Mouse (Mus musculus) spleen, adult 18-20 months (tissue): Measurements from ENCODE around the gene Mcm2.

Experiments
- DNase-seq, 2 experiments: peaks; one replicate each; pipeline ENCODE4 v3.0.0; 2022; ENCODE audit warnings: mixed read lengths in 2 of 2

Mcm2 gene

GRCm38 (mm10) chr6:88898534-88899048, at the start of gene Mcm2:
Mcm2 (minus strand) TSS chr6:88898780.
- peak; percentile 94 to 98 for DNase-seq

GRCm38 (mm10) chr6:88947771-88948170, 49.2 kb upstream of the Mcm2 start:
- DNase-seq: no peak

GRCm38 (mm10) chr6:88946442-88946841, 47.9 kb upstream of the Mcm2 start:
- DNase-seq: no peak

- DNase-seq: no peak
These were observed 45.1 kb upstream of the Mcm2 start for GRCm38 (mm10) chr6:88943666-88944065.

- DNase-seq: no peak
These were observed 44.0 kb upstream of the Mcm2 start for GRCm38 (mm10) chr6:88942595-88942994.

- no peak for DNase-seq
These were observed 43.0 kb upstream of the Mcm2 start for GRCm38 (mm10) chr6:88941628-88942027.

- peak in 1 of 2 experiments; percentile 24 for DNase-seq
These were observed 41.7 kb upstream of the Mcm2 start for GRCm38 (mm10) chr6:88940090-88940916.

GRCm38 (mm10) chr6:88939281-88940089, 40.9 kb upstream of the Mcm2 start:
- DNase-seq: no peak

- DNase-seq: no peak
These were observed 40.1 kb upstream of the Mcm2 start for GRCm38 (mm10) chr6:88938664-88939055.

- DNase-seq: no peak
These were observed 39.5 kb upstream of the Mcm2 start for GRCm38 (mm10) chr6:88937971-88938663.

GRCm38 (mm10) chr6:88937214-88937549, 38.6 kb upstream of the Mcm2 start:
- no peak for DNase-seq

- no peak for DNase-seq
These were observed 38.0 kb upstream of the Mcm2 start for GRCm38 (mm10) chr6:88936342-88937213.

- DNase-seq: peak in 1 of 2 experiments; percentile 41
These were observed 37.2 kb upstream of the Mcm2 start for GRCm38 (mm10) chr6:88935735-88936276.

GRCm38 (mm10) chr6:88934816-88935215, 36.2 kb upstream of the Mcm2 start:
- DNase-seq: no peak

GRCm38 (mm10) chr6:88934132-88934531, 35.6 kb upstream of the Mcm2 start:
- DNase-seq: no peak

GRCm38 (mm10) chr6:88931449-88931848, 32.9 kb upstream of the Mcm2 start:
- DNase-seq: no peak

- DNase-seq: no peak
These were observed 31.5 kb upstream of the Mcm2 start for GRCm38 (mm10) chr6:88930049-88930448.

- no peak for DNase-seq
These were observed 30.9 kb upstream of the Mcm2 start for GRCm38 (mm10) chr6:88929451-88929850.

GRCm38 (mm10) chr6:88928576-88928975, 30.0 kb upstream of the Mcm2 start:
- no peak for DNase-seq

GRCm38 (mm10) chr6:88928026-88928425, 29.4 kb upstream of the Mcm2 start:
- DNase-seq: no peak

GRCm38 (mm10) chr6:88927595-88927994, 29.0 kb upstream of the Mcm2 start:
- peak; percentile 45 to 72 for DNase-seq

- DNase-seq: no peak
These were observed 28.3 kb upstream of the Mcm2 start for GRCm38 (mm10) chr6:88926870-88927269.
